Mouse (Mus musculus) heart, postnatal 0 days (tissue): ENCODE measurements around the gene AU018091.

Source experiments
- CTCF ChIP-seq: IDR thresholded peaks from 2 replicates; pipeline ENCODE4 v1.5.1; 2016; ENCODE audit warnings: antibody characterized with exemption, control low read depth, low read depth
- EP300 ChIP-seq: IDR thresholded peaks from 2 replicates; pipeline ENCODE4 v1.6.1; 2016; ENCODE audit warnings: antibody characterized with exemption, low read depth

DNA sequence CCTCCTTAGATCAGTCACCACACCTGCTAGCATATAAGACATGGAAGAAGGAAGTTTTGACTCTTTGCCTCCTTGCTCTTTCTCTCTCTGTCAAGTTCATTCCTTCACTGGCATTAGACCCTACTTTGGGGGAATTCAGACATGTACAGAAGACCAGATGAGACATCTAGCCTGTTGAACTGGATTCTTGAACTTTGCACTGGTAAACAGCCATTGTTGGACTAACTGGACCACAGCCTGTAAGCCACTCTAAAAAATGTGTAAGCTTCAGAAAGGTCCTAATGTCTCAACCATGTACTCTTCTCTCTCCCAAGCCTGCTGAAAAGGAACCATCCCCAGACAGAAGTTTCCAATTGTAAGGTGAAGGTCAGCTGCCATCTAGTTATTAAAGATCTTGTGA is 22.9 kb downstream of the AU018091 start:
- TF ChIP-seq CTCF, result no peak
- no peak for TF ChIP-seq EP300
